Mouse (Mus musculus) stomach, postnatal 0 days (tissue): ENCODE results near the gene Qrfp.

ENCODE experiments used
- CTCF ChIP-seq: IDR thresholded peaks from 2 replicates; pipeline ENCODE4 v1.5.1; 2016; ENCODE audit warnings: antibody characterized with exemption, low read depth, mild to moderate bottlenecking, moderate library complexity
- EP300 ChIP-seq: optimal IDR thresholded peaks from 2 replicates; pipeline ENCODE3; 2016; ENCODE audit warnings: antibody characterized with exemption

GRCm38 (mm10) chr2:31847908-31848307 is 37.5 kb upstream of the Qrfp start:
- no peak for TF ChIP-seq EP300
- peak; percentile 71 for TF ChIP-seq CTCF
